Mouse (Mus musculus) forebrain, postnatal 0 days (tissue): ENCODE measurements around the gene Shf. TPM values are rescaled to one million over a fixed set of nuclear protein-coding genes. Genes with fewer than 3 reads are reported as not detected.

Experiments used
- ATAC-seq: fragments of 200-750 bp; cut with Nextera tagmentation; 2 replicates; pipeline ENCODE4 v1.8.0; 2017; ENCODE audit warnings: mild to moderate bottlenecking, moderate library complexity
- DNase-seq: peaks from one replicate; pipeline ENCODE4 v3.0.0-alpha.2; 2015
- H3K27ac ChIP-seq: fragments of 300-500 bp; sonication (generic); 2 replicates; pipeline ENCODE4 v1.5.1; 2014; ENCODE audit warnings: low read depth, mild to moderate bottlenecking, antibody characterized with exemption, low read length, moderate library complexity, mixed read lengths
- H3K27me3 ChIP-seq: fragments of 300-500 bp; sonication (generic); 2 replicates; pipeline ENCODE4 v1.6.1; 2014; ENCODE audit warnings: mild to moderate bottlenecking, low read length, mixed read lengths; ENCODE audit not compliant: insufficient read depth
- H3K36me3 ChIP-seq: fragments of 300-500 bp; sonication (generic); 2 replicates; pipeline ENCODE4 v1.6.1; 2014; ENCODE audit warnings: mild to moderate bottlenecking, moderate library complexity; ENCODE audit not compliant: insufficient read depth
- H3K4me1 ChIP-seq: fragments of 300-500 bp; sonication (generic); 2 replicates; pipeline ENCODE4 v1.6.1; 2014; ENCODE audit warnings: antibody characterized with exemption; ENCODE audit not compliant: insufficient read depth
- H3K4me2 ChIP-seq: fragments of 300-500 bp; sonication (generic); 2 replicates; pipeline ENCODE4 v1.6.1; 2014; ENCODE audit warnings: low read depth, mild to moderate bottlenecking, moderate library complexity
- H3K4me3 ChIP-seq: fragments of 300-500 bp; sonication (generic); 2 replicates; pipeline ENCODE4 v1.5.1; 2014; ENCODE audit warnings: low read depth, low read length, mixed read lengths
- H3K9ac ChIP-seq: fragments of 300-500 bp; sonication (generic); 2 replicates; pipeline ENCODE4 v1.6.1; 2014; ENCODE audit warnings: mild to moderate bottlenecking
- H3K9me3 ChIP-seq: fragments of 300-500 bp; sonication (generic); 2 replicates; pipeline ENCODE4 v1.6.1; 2016; ENCODE audit warnings: low read length
- CTCF ChIP-seq: sonication (generic); IDR thresholded peaks from 2 replicates; pipeline ENCODE4 v1.5.1; 2016; ENCODE audit warnings: antibody characterized with exemption, control low read depth, low read depth
- WGBS: fragments of 180-500 bp; shearing (Covaris S2); extraction: QIAGEN DNeasy Blood & Tissue Kit; methylation state at CpG from one replicate; pipeline ENCODE4 v1.1.7; 2014; 5-methylcytosine and 5-hydroxymethylcytosine counted together
- polyA plus RNA-seq: library from polyadenylated mRNA; unstranded; fragments of >200 nt; fragmentation: Nextera tagmentation; extraction: Ambion mirVana; gene quantifications from 2 replicates; pipeline ENCODE4 v1.2.1, GENCODE M21; 2015
- total RNA-seq: library from RNA; depleted of rRNA; stranded (reverse); fragments of >200 nt; gene quantifications from 2 replicates; pipeline ENCODE4 v1.2.3, GENCODE M21; 2014

Gene Shf
- total and polyA plus RNA-seq, 2 experiments from 2014 or later = 6.7 to 69.3 TPM

GRCm38 (mm10) chr2:122356187-122356586 lies 12.8 kb downstream of the Shf start:
- H3K4me2 ChIP-seq = no peak overlapping the region
- DNase-seq = no peak
- no peak for ATAC-seq
- H3K36me3 ChIP-seq = peaks cover 28% of the 10 kb centered on the region
- H3K4me3 ChIP-seq = no peak overlapping the region
- 0 out of 2 replicates have a peak, but pooled peaks cover 8% of the 10 kb centered on the region for H3K4me1 ChIP-seq
- no peaks in the 10 kb centered on the region for H3K9me3 ChIP-seq
- TF ChIP-seq CTCF = no peak
- H3K9ac ChIP-seq = no peak overlapping the region
- H3K27me3 ChIP-seq = no peaks in the 10 kb centered on the region
- H3K27ac ChIP-seq = no peak overlapping the region
- WGBS = 71% methylated on average over 3 of the region's 3 CpGs

GRCm38 (mm10) chr2:122355389-122355788 lies 13.6 kb downstream of the Shf start:
- 92% methylated on average over 5 of the region's 5 CpGs for WGBS
- H3K4me1 ChIP-seq = 0 out of 2 replicates have a peak, but pooled peaks cover 8% of the 10 kb centered on the region
- no peak for ATAC-seq
- no peaks in the 10 kb centered on the region for H3K27me3 ChIP-seq
- H3K4me2 ChIP-seq = no peak overlapping the region
- peaks cover 28% of the 10 kb centered on the region for H3K36me3 ChIP-seq
- H3K27ac ChIP-seq = no peak overlapping the region
- H3K4me3 ChIP-seq = no peak overlapping the region
- H3K9me3 ChIP-seq = no peaks in the 10 kb centered on the region
- H3K9ac ChIP-seq = no peak overlapping the region
- TF ChIP-seq CTCF = no peak
- no peak for DNase-seq

- H3K36me3 ChIP-seq = peaks cover 28% of the 10 kb centered on the region
- H3K4me3 ChIP-seq = no peak overlapping the region
- DNase-seq (no peak), ATAC-seq (no peak)
- WGBS = 70% methylated on average over 12 of the region's 12 CpGs
- H3K9me3 ChIP-seq = no peaks in the 10 kb centered on the region
- H3K9ac ChIP-seq = no peak overlapping the region
- no peak overlapping the region for H3K27ac ChIP-seq
- no peaks in the 10 kb centered on the region for H3K27me3 ChIP-seq
- H3K4me2 ChIP-seq = no peak overlapping the region
- no peak for TF ChIP-seq CTCF
- peaks cover 14% of the 10 kb centered on the region for H3K4me1 ChIP-seq
These were observed 14.6 kb downstream of the Shf start for GRCm38 (mm10) chr2:122354191-122354929.

GRCm38 (mm10) chr2:122353765-122354164 lies 15.2 kb downstream of the Shf start:
- H3K27ac ChIP-seq = no peak overlapping the region
- no peaks in the 10 kb centered on the region for H3K27me3 ChIP-seq
- H3K4me1 ChIP-seq = peaks cover 18% of the 10 kb centered on the region
- no peak overlapping the region for H3K4me2 ChIP-seq
- 86% methylated on average over 8 of the region's 8 CpGs for WGBS
- no peak overlapping the region for H3K9ac ChIP-seq
- TF ChIP-seq CTCF = no peak
- ATAC-seq = no peak
- DNase-seq = no peak
- no peaks in the 10 kb centered on the region for H3K9me3 ChIP-seq
- peaks cover 23% of the 10 kb centered on the region for H3K36me3 ChIP-seq
- H3K4me3 ChIP-seq = no peak overlapping the region

GRCm38 (mm10) chr2:122352992-122353391 lies 16.0 kb downstream of the Shf start:
- Histone ChIP-seq H3K4me1 (peaks cover 19% of the 10 kb centered on the region), H3K9ac (no peak overlapping the region), H3K9me3 (no peaks in the 10 kb centered on the region), H3K27ac (no peak overlapping the region), H3K4me2 (no peak overlapping the region), H3K4me3 (no peak overlapping the region), H3K27me3 (no peaks in the 10 kb centered on the region), H3K36me3 (peaks cover 22% of the 10 kb centered on the region)
- WGBS = 79% methylated on average over 6 of the region's 6 CpGs
- TF ChIP-seq CTCF = no peak
- no peak for DNase-seq
- no peak for ATAC-seq

- Histone ChIP-seq H3K27ac (peak overlapping the region; percentile 66), H3K4me2 (no peak overlapping the region)
- 10% methylated on average over 4 of the region's 4 CpGs for WGBS
These were observed 17.0 kb downstream of the Shf start for GRCm38 (mm10) chr2:122351931-122352329.

GRCm38 (mm10) chr2:122351156-122351930 lies 17.6 kb downstream of the Shf start:
- Histone ChIP-seq H3K4me2 (no peak overlapping the region), H3K9ac (no peak overlapping the region), H3K9me3 (no peaks in the 10 kb centered on the region), H3K27me3 (no peaks in the 10 kb centered on the region), H3K4me3 (no peak overlapping the region), H3K4me1 (peaks cover 22% of the 10 kb centered on the region), H3K27ac (peak overlapping the region; percentile 66), H3K36me3 (peaks cover 9% of the 10 kb centered on the region; the same call in 1 of the 2 replicates)
- peak; percentile 47 for DNase-seq
- no peak for TF ChIP-seq CTCF
- WGBS = 13% methylated on average over 5 of the region's 5 CpGs
- no peak for ATAC-seq

More at GRCm38 (mm10) chr2:122351931-122352329, 17.0 kb downstream of the Shf start:
- Histone ChIP-seq H3K36me3 (peaks cover 14% of the 10 kb centered on the region; the same call in 1 of the 2 replicates), H3K27me3 (no peaks in the 10 kb centered on the region), H3K9ac (no peak overlapping the region), H3K4me3 (no peak overlapping the region), H3K4me1 (peaks cover 22% of the 10 kb centered on the region), H3K9me3 (no peaks in the 10 kb centered on the region)
- TF ChIP-seq CTCF = no peak
- ATAC-seq (peak; percentile 14), DNase-seq (peak; percentile 87)
